Mouse (Mus musculus) intestine, embryonic 16.5 days (tissue): Measurements from ENCODE around the gene Olfr521. TPM values are rescaled to one million over a fixed set of nuclear protein-coding genes. Genes with fewer than 3 reads are reported as not detected.

Experiments used
- ATAC-seq: fragments of 200-750 bp; cut with Nextera tagmentation; 2 replicates; pipeline ENCODE4 v1.8.0; 2017; ENCODE audit warnings: moderate TSS enrichment, moderate library complexity
- H3K27ac ChIP-seq: fragments of 300-500 bp; sonication (generic); 2 replicates; pipeline ENCODE4 v1.5.1; 2014; ENCODE audit warnings: mild to moderate bottlenecking, low read length
- H3K27me3 ChIP-seq: fragments of 300-500 bp; sonication (generic); replicated peaks from 2 replicates; pipeline ENCODE4 v1.6.1; 2014; ENCODE audit warnings: low read length, control low read depth, mixed read lengths; ENCODE audit not compliant: control insufficient read depth, insufficient read depth
- H3K36me3 ChIP-seq: fragments of 300-500 bp; sonication (generic); 2 replicates; pipeline ENCODE4 v1.6.1; 2014; ENCODE audit warnings: low read length, control low read depth; ENCODE audit not compliant: control insufficient read depth, insufficient read depth
- H3K4me1 ChIP-seq: fragments of 300-500 bp; sonication (generic); 2 replicates; pipeline ENCODE4 v1.6.1; 2014; ENCODE audit warnings: low read length, control low read depth, mixed read lengths; ENCODE audit not compliant: control insufficient read depth, insufficient read depth
- H3K4me2 ChIP-seq: fragments of 300-500 bp; sonication (generic); 2 replicates; pipeline ENCODE4 v1.6.1; 2014; ENCODE audit warnings: low read depth, low read length, control low read depth
- H3K4me3 ChIP-seq: fragments of 300-500 bp; sonication (generic); 2 replicates; pipeline ENCODE4 v1.5.1; 2014; ENCODE audit warnings: mild to moderate bottlenecking, low read length
- H3K9ac ChIP-seq: fragments of 300-500 bp; sonication (generic); 2 replicates; pipeline ENCODE4 v1.6.1; 2014; ENCODE audit warnings: low read depth, low read length
- H3K9me3 ChIP-seq: fragments of 300-500 bp; sonication (generic); 2 replicates; pipeline ENCODE4 v1.6.1; 2016; ENCODE audit warnings: low read length, control low read depth; ENCODE audit not compliant: control insufficient read depth
- WGBS: fragments of 180-500 bp; shearing (Covaris S2); extraction: QIAGEN DNeasy Blood & Tissue Kit; methylation state at CpG from one replicate; pipeline ENCODE4 v1.1.7; 2014; 5-methylcytosine and 5-hydroxymethylcytosine counted together
- polyA plus RNA-seq: library from polyadenylated mRNA; unstranded; fragments of >200 nt; fragmentation: Nextera tagmentation; extraction: Ambion mirVana; gene quantifications from 2 replicates; pipeline ENCODE4 v1.2.1, GENCODE M21; 2015

Olfr521 gene
- polyA plus RNA-seq, 1 experiment from 2014 or later: not detected

DNA sequence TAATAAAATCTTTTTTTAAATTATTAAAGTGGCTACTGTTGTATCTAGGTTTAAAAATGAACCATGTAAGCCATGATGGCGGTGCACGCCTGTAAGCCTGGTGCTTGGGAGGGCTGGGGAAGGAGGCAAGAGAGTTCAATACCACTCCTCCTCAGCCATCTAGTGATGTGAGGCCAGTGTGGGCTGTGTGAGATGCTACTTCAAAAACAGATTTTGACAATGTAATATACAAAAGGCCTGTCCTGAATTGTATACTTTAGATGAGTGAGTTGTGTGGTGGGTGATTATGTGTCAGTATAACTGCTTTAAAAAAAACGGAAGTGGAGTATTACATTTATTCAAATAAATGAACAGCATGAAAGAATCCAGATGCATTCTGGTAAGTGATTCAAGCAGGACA is 23.5 kb downstream of the Olfr521 start:
- Histone ChIP-seq H3K4me1 (no peaks in the 10 kb centered on the region), H3K36me3 (no peaks in the 10 kb centered on the region), H3K4me2 (no peak overlapping the region), H3K27ac (no peak overlapping the region), H3K4me3 (no peak overlapping the region), H3K27me3 (no peaks in the 10 kb centered on the region), H3K9ac (no peak overlapping the region), H3K9me3 (no peaks in the 10 kb centered on the region)
- no peak for ATAC-seq
- 80% methylated on average over 3 of the region's 3 CpGs for WGBS

DNA sequence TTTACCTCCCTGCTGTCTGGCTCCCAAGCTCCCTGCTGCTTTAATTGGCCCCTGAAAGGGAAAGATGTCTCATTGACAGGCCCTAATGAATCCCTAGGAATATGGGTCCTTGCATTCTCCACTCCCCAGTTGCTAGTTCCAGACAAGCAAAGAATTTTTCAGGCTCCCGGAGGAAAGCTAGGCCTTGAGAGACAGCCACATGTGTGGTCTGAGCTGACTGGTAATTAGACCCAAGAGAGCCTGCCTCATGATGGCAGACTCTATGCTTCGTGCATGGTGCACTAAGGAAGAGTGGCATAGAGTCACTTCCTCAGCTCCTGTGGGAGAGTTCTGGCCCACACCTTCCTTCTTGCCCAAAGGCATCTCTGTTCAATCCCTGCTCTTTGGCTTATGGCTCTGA is 24.6 kb downstream of the Olfr521 start:
- no peaks in the 10 kb centered on the region for H3K9me3 ChIP-seq
- H3K27ac ChIP-seq: no peak overlapping the region
- no peak overlapping the region for H3K4me2 ChIP-seq
- no peaks in the 10 kb centered on the region for H3K36me3 ChIP-seq
- no peak overlapping the region for H3K4me3 ChIP-seq
- 42% methylated on average over 2 of the region's 2 CpGs for WGBS
- no peak overlapping the region; the same call in 1 of the 2 replicates for H3K9ac ChIP-seq
- no peaks in the 10 kb centered on the region for H3K27me3 ChIP-seq
- no peak for ATAC-seq
- no peaks in the 10 kb centered on the region for H3K4me1 ChIP-seq

DNA sequence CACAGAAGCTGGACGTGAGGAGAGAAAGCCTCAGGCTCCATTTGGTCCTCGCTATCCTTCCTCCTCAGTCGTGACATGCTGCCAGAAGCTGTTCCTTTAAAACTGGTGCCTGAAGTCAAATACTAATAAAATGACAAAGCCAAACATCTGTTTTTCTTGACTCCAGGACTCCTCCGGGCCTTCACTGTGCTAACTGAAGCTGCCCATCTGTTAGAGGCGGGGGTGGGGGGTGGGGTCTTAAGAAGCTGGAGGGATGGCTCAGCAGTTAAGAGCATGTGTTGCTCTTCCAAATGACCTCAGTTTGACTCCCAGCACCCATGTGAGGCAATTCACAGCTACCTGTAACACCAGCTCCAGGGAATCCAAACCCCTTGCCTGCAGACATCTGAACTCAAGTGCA is 25.3 kb downstream of the Olfr521 start:
- peak; percentile 42; the same call in 1 of the 2 replicates for ATAC-seq
- H3K36me3 ChIP-seq: no peaks in the 10 kb centered on the region
- no peak overlapping the region for H3K27ac ChIP-seq
- H3K4me1 ChIP-seq: no peaks in the 10 kb centered on the region
- no peaks in the 10 kb centered on the region for H3K9me3 ChIP-seq
- H3K9ac ChIP-seq: no peak overlapping the region
- 37% methylated on average over 5 of the region's 5 CpGs for WGBS
- no peaks in the 10 kb centered on the region for H3K27me3 ChIP-seq
- H3K4me2 ChIP-seq: no peak overlapping the region
- no peak overlapping the region for H3K4me3 ChIP-seq

DNA sequence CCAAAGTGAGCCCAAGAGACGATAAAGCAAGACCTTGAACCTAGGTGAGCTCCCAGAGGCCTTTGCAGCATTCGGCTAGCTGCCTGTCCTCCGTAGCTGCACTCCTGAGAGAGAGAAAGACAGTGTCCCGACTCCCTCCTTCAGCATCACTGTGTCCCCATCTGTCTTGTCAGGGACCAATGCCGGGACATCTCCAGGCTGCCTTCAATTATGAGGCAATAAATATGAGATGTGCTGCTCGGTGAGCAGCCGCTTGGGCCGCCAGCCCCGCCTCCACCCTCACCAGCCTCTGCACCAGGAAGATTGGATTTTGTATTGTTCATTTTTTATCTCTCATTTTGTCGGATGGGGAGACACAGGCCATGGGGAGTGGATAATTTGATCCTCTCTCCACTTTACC is 27.5 kb downstream of the Olfr521 start:
- ATAC-seq: no peak
- H3K9ac ChIP-seq: no peak overlapping the region
- H3K36me3 ChIP-seq: no peaks in the 10 kb centered on the region
- H3K27me3 ChIP-seq: no peaks in the 10 kb centered on the region
- 70% methylated on average over 10 of the region's 10 CpGs for WGBS
- H3K27ac ChIP-seq: no peak overlapping the region
- H3K9me3 ChIP-seq: no peaks in the 10 kb centered on the region
- no peak overlapping the region for H3K4me2 ChIP-seq
- no peak overlapping the region for H3K4me3 ChIP-seq
- H3K4me1 ChIP-seq: peaks cover 6% of the 10 kb centered on the region; the same call in 1 of the 2 replicates

DNA sequence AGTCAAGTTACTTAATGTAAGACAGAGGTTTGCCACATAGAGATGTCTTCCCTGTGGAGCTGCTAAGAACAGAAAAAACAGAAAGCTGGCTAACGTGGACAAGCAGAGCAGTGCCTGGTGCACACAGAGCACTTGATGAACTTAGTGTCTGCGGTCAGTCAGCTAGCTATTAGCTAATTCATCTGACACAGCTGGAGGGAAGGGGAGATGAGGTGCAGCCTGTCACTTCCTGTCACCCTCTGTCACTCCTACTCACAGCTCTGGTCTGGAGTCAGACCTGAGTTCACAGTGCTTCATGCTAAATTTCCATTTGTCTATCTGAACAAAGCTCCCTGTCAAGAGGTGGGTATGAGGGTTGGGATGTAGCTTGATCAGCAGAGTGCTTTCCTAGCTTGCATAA is 30.8 kb downstream of the Olfr521 start:
- WGBS: 47% methylated on average over 2 of the region's 2 CpGs

DNA sequence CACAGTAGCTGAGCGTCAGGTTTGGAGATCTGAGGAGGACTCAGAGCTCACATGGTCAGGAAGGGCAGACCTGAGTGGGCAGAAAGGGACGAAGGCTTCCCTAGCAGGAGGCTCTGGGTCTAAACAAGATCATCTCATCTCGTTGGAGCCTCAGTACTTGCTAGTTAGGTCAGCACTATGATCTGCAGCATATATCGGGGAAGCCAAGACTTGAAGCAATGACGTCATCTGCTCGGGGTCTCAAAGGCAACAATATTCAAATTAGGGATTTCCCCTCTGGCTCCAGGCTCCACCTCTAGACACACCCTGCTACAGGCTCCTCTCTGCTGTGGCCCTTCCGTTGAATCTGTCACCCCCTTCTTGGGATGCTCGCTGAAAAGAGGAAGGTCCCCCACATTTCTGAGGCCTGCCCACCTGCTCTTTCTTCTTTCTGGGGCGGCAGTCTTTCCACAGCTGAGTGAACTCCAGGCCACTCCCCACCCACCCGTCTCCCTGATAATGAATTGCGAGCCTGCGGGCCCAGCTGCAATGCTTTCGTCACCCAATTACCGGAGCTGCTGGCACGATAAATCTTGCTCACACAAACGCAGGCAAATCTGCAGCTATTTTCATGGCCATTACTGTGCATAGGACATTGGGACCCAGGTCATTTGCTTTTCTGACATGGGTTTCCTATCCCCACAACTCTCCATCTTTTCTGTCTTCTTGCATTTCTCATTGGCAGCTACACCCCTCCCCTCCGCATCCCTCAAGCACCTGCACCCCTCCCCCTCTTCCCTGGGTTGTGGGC is 32.1 kb downstream of the Olfr521 start:
- no peaks in the 10 kb centered on the region for H3K36me3 ChIP-seq
- no peak overlapping the region for H3K9ac ChIP-seq
- WGBS: 15% methylated on average over 17 of the region's 17 CpGs
- no peak overlapping the region for H3K27ac ChIP-seq
- H3K4me1 ChIP-seq: peaks cover 7% of the 10 kb centered on the region; the same call in 1 of the 2 replicates
- peak overlapping the region; percentile 14; the same call in 1 of the 2 replicates for H3K4me2 ChIP-seq
- H3K4me3 ChIP-seq: no peak overlapping the region
- H3K9me3 ChIP-seq: no peaks in the 10 kb centered on the region
- ATAC-seq: no peak
- H3K27me3 ChIP-seq: no peaks in the 10 kb centered on the region

More for the DNA sequence above, 30.8 kb downstream of the Olfr521 start:
- no peak overlapping the region for H3K4me2 ChIP-seq
- H3K36me3 ChIP-seq: no peaks in the 10 kb centered on the region
- no peaks in the 10 kb centered on the region for H3K9me3 ChIP-seq
- no peaks in the 10 kb centered on the region for H3K27me3 ChIP-seq
- H3K9ac ChIP-seq: no peak overlapping the region
- no peak overlapping the region for H3K4me3 ChIP-seq
- H3K27ac ChIP-seq: no peak overlapping the region
- H3K4me1 ChIP-seq: peaks cover 7% of the 10 kb centered on the region; the same call in 1 of the 2 replicates
- ATAC-seq: no peak

DNA sequence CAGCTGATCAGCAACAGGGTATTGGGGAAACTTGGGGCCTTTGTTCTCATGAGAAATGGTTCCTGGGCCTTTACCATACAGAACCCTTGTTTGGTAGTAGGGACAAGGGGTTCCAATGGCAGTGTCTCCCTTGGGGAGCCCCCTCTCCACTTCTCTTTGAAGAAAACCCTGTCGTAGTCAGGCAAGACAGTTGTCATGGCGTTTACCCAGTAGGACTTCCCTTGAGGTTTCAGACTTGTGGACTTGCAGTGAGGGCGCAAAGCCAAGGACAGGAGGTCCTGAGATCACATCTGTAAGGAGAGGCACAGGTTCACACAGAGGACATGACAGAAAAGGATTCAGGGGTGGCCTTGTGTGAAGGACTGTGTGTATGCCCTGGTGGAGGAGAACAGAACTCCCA is 33.2 kb downstream of the Olfr521 start:
- Histone ChIP-seq H3K4me1 (peaks cover 7% of the 10 kb centered on the region; the same call in 1 of the 2 replicates), H3K27ac (no peak overlapping the region), H3K4me3 (no peak overlapping the region), H3K9me3 (no peaks in the 10 kb centered on the region), H3K27me3 (no peaks in the 10 kb centered on the region), H3K9ac (no peak overlapping the region), H3K36me3 (no peaks in the 10 kb centered on the region), H3K4me2 (no peak overlapping the region)
- ATAC-seq: no peak
- 82% methylated on average over 3 of the region's 3 CpGs for WGBS

DNA sequence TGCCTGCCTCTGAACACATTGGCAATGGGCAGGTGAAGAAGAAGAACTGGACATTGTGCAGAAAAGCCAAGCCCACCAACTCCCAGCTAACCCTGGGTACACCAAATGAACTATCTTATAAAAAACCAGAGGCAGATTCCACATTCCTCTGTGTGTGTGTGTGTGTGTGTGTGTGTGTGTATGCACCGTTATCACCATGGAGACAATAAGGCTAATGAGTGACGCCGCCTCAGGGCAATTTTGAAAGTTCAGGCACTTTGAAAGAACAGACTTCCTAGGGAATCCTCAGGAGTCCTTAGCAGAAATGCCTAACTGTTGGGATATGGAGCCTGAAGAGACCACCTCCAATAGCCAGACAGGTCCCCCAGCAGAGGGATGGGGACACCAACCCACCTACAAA is 34.0 kb downstream of the Olfr521 start:
- Histone ChIP-seq H3K9me3 (no peaks in the 10 kb centered on the region), H3K4me1 (peaks cover 7% of the 10 kb centered on the region; the same call in 1 of the 2 replicates), H3K27me3 (no peaks in the 10 kb centered on the region), H3K36me3 (no peaks in the 10 kb centered on the region), H3K9ac (no peak overlapping the region), H3K27ac (no peak overlapping the region), H3K4me3 (no peak overlapping the region), H3K4me2 (no peak overlapping the region)
- no peak for ATAC-seq
- WGBS: 65% methylated on average over 3 of the region's 3 CpGs

DNA sequence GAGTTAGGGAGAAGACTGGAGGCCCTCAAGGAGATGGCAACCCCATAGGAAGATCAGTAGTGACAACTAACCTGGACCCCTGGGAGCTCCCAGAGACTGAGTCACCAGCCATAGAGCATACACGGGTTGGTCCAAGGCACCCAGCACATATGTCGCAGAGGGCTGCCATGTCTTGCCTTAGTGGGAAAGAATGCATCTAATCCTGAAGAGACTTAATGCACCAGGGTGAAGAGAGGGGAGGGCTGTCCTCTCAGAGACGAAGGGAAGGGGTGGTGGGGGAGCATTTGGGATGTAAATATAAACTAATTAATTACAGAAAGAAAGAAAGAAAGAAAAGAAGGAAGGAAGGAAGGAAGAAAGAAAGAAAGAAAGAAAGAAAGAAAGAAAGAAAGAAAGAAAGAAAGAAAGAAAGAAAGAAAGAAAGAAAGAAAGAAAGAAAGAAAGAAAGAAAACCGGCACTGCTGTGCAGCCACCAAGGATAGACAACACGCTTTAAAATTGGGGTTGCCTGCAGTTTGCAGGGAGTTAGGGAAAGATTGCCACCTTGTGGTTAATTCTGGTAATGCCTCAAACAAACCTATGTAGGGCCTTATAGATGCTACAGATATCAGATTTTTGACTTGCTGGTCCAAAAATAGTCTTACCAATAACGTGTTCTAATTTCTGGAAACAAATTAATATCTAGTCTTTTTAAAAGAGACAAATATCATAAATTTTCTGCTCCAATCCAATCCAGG is 34.8 kb downstream of the Olfr521 start:
- Histone ChIP-seq H3K9ac (no peak overlapping the region), H3K4me2 (no peak overlapping the region), H3K9me3 (no peaks in the 10 kb centered on the region), H3K27ac (no peak overlapping the region), H3K27me3 (no peaks in the 10 kb centered on the region), H3K4me3 (no peak overlapping the region), H3K36me3 (no peaks in the 10 kb centered on the region), H3K4me1 (peaks cover 7% of the 10 kb centered on the region; the same call in 1 of the 2 replicates)
- ATAC-seq: no peak
- WGBS: 38% methylated on average over 6 of the region's 6 CpGs
